Mouse (Mus musculus) forebrain, embryonic 11.5 days (tissue): ENCODE results near the gene Lgals3. TPM values are rescaled to one million over a fixed set of nuclear protein-coding genes. Genes with fewer than 3 reads are reported as not detected.

Experiments
- ATAC-seq: fragments of 200-750 bp; cut with Nextera tagmentation; replicated peaks from 2 replicates; pipeline ENCODE4 v1.8.0; 2017; ENCODE audit warnings: moderate TSS enrichment; ENCODE audit not compliant: low FRiP score
- DNase-seq: peaks from one replicate; pipeline ENCODE4 v3.0.0-alpha.2; 2017; ENCODE audit warnings: low spot score
- H3K27ac ChIP-seq: fragments of 300-500 bp; sonication (generic); 2 replicates; pipeline ENCODE4 v1.5.1; 2014; ENCODE audit warnings: low read depth, low read length
- H3K27me3 ChIP-seq: fragments of 300-500 bp; sonication (generic); 2 replicates; pipeline ENCODE4 v1.6.1; 2014; ENCODE audit warnings: mild to moderate bottlenecking, low read length, mixed read lengths; ENCODE audit not compliant: control insufficient read depth, insufficient read depth
- H3K36me3 ChIP-seq: fragments of 300-500 bp; sonication (generic); 2 replicates; pipeline ENCODE4 v1.6.1; 2014; ENCODE audit warnings: mild to moderate bottlenecking, low read length, moderate library complexity, mixed read lengths; ENCODE audit not compliant: control insufficient read depth, insufficient read depth
- H3K4me1 ChIP-seq: fragments of 300-500 bp; sonication (generic); replicated peaks from 2 replicates; pipeline ENCODE4 v1.6.1; 2014; ENCODE audit warnings: low read length, mixed read lengths; ENCODE audit not compliant: control insufficient read depth, insufficient read depth
- H3K4me2 ChIP-seq: fragments of 300-500 bp; sonication (generic); 2 replicates; pipeline ENCODE4 v1.6.1; 2014; ENCODE audit warnings: low read depth, mild to moderate bottlenecking, low read length, moderate library complexity, mixed read lengths; ENCODE audit not compliant: severe bottlenecking
- H3K4me3 ChIP-seq: fragments of 300-500 bp; sonication (generic); 2 replicates; pipeline ENCODE4 v1.5.1; 2014; ENCODE audit warnings: low read depth, low read length
- H3K9ac ChIP-seq: fragments of 300-500 bp; sonication (generic); 2 replicates; pipeline ENCODE4 v1.6.1; 2014; ENCODE audit warnings: low read length
- H3K9me3 ChIP-seq: fragments of 300-500 bp; sonication (generic); 2 replicates; pipeline ENCODE4 v1.6.1; 2016; ENCODE audit warnings: low read length, mixed read lengths; ENCODE audit not compliant: control insufficient read depth
- WGBS: fragments of 180-500 bp; shearing (Covaris S2); extraction: QIAGEN DNeasy Blood & Tissue Kit; methylation state at CpG from one replicate; pipeline ENCODE4 v1.1.7; 2014; 5-methylcytosine and 5-hydroxymethylcytosine counted together
- polyA plus RNA-seq: library from polyadenylated mRNA; unstranded; fragments of >200 nt; fragmentation: Nextera tagmentation; extraction: Ambion mirVana; gene quantifications from 2 replicates; pipeline ENCODE4 v1.2.1, GENCODE M21; 2014

The Lgals3 gene
- polyA plus RNA-seq, 1 experiment from 2014 or later: 0.24 TPM

GRCm38 (mm10) chr14:47395462-47396026, 28.0 kb downstream of the Lgals3 start:
- 77% methylated on average over 15 of the region's 15 CpGs for WGBS

DNA sequence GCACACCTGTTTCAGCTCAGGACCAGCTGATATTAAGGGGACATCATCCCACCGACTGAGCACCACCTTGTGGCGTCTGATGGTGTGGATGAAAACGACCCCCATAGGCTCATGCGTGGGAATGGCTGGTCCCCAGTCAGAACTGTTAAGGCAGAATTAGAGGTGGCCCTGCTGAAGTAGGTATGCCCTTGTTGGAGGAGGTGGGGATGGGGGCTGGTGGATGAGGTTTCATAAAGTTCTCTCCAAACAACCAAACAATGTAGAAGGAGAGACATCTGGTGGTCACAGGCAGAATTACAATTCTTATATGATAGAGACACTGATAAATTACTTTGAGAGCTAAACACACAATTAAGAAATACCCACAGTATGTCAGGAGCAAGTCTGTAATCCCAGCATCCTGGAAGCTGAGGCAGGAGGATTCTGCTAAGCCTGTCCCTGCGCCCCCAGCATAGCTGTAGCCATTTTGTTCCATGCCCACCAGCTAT, 28.7 kb downstream of the Lgals3 start:
- H3K27me3 ChIP-seq: no peaks in the 10 kb centered on the region
- H3K36me3 ChIP-seq: peaks cover 23% of the 10 kb centered on the region
- H3K4me3 ChIP-seq: no peak overlapping the region
- no peak for ATAC-seq
- H3K4me2 ChIP-seq: no peak overlapping the region
- no peak overlapping the region for H3K27ac ChIP-seq
- H3K9ac ChIP-seq: no peak overlapping the region
- DNase-seq: no peak
- WGBS: 72% methylated on average over 5 of the region's 5 CpGs
- H3K4me1 ChIP-seq: no peaks in the 10 kb centered on the region
- H3K9me3 ChIP-seq: no peaks in the 10 kb centered on the region

More at GRCm38 (mm10) chr14:47395462-47396026, 28.0 kb downstream of the Lgals3 start:
- H3K4me3 ChIP-seq: no peak overlapping the region
- H3K9ac ChIP-seq: no peak overlapping the region
- H3K36me3 ChIP-seq: peaks cover 23% of the 10 kb centered on the region
- no peaks in the 10 kb centered on the region for H3K27me3 ChIP-seq
- H3K4me2 ChIP-seq: no peak overlapping the region
- no peak overlapping the region for H3K27ac ChIP-seq
- H3K4me1 ChIP-seq: no peaks in the 10 kb centered on the region
- ATAC-seq (no peak), DNase-seq (no peak)
- no peaks in the 10 kb centered on the region for H3K9me3 ChIP-seq

- no peaks in the 10 kb centered on the region for H3K9me3 ChIP-seq
- no peak overlapping the region for H3K4me2 ChIP-seq
- ATAC-seq (no peak), DNase-seq (no peak)
- no peak overlapping the region for H3K9ac ChIP-seq
- no peaks in the 10 kb centered on the region for H3K4me1 ChIP-seq
- H3K27me3 ChIP-seq: no peaks in the 10 kb centered on the region
- H3K27ac ChIP-seq: no peak overlapping the region
- H3K36me3 ChIP-seq: peaks cover 16% of the 10 kb centered on the region; the same call in 1 of the 2 replicates
- H3K4me3 ChIP-seq: no peak overlapping the region
- 91% methylated on average over 8 of the region's 8 CpGs for WGBS
Observed at GRCm38 (mm10) chr14:47402735-47403134, 35.2 kb downstream of the Lgals3 start.

GRCm38 (mm10) chr14:47406000-47406399, 38.4 kb downstream of the Lgals3 start:
- WGBS: 85% methylated on average over 9 of the region's 9 CpGs
- no peaks in the 10 kb centered on the region for H3K4me1 ChIP-seq
- peaks cover 23% of the 10 kb centered on the region; the same call in 1 of the 2 replicates for H3K36me3 ChIP-seq
- no peak for ATAC-seq
- no peaks in the 10 kb centered on the region for H3K27me3 ChIP-seq
- H3K4me2 ChIP-seq: no peak overlapping the region
- no peak overlapping the region for H3K27ac ChIP-seq
- no peak overlapping the region for H3K4me3 ChIP-seq
- no peak for DNase-seq
- no peak overlapping the region for H3K9ac ChIP-seq
- H3K9me3 ChIP-seq: no peaks in the 10 kb centered on the region

GRCm38 (mm10) chr14:47417346-47417745, 49.8 kb downstream of the Lgals3 start:
- DNase-seq: no peak
- Histone ChIP-seq H3K27me3 (no peaks in the 10 kb centered on the region), H3K4me3 (peak overlapping the region; percentile 45), H3K9ac (peak overlapping the region; percentile 61), H3K27ac (no peak overlapping the region), H3K4me1 (peaks cover 7% of the 10 kb centered on the region), H3K36me3 (peaks cover 6% of the 10 kb centered on the region; the same call in 1 of the 2 replicates), H3K4me2 (peak overlapping the region; percentile 80), H3K9me3 (no peaks in the 10 kb centered on the region)
- 49% methylated on average over 3 of the region's 3 CpGs for WGBS
- no peak for ATAC-seq

- Histone ChIP-seq H3K4me2 (peak within 1 kb of the TSS; percentile 80), H3K27ac (no peak within 1 kb of the TSS), H3K4me3 (peak within 1 kb of the TSS; percentile 45), H3K4me1 (peaks cover 7% of the 10 kb centered on the region), H3K9me3 (no peaks in the 10 kb centered on the region), H3K36me3 (peaks cover 6% of the 10 kb centered on the region; the same call in 1 of the 2 replicates), H3K9ac (peak within 1 kb of the TSS; percentile 61), H3K27me3 (no peaks in the 10 kb centered on the region)
- 2% methylated on average over 36 of the region's 36 CpGs for WGBS
- ATAC-seq: peak; percentile 98
- DNase-seq: peak; percentile 95
Observed at GRCm38 (mm10) chr14:47417775-47418665, 50.5 kb downstream of the Lgals3 start, which contains the start of gene Dlgap5. Gene Dlgap5, minus strand, starts transcription at chr14:47418407.

DNA sequence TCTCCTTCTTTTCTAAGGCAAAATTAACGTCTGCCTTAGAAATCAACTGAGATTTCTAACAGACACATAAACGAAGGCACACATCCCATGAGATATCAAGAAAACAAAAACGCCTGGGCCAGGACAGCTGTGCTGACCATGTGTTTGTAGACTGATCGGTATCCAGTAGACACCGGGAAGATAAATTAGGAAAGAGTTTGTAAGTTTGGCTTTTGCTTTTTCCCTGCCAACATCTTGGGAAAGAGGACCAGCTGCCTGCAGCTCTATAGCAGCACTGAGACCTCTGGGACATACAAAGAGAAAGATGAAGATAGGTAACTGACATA, 51.1 kb downstream of the Lgals3 start:
- DNase-seq (no peak), ATAC-seq (no peak)
- Histone ChIP-seq H3K27ac (no peak overlapping the region), H3K4me2 (peak overlapping the region; percentile 80), H3K9me3 (no peaks in the 10 kb centered on the region), H3K27me3 (no peaks in the 10 kb centered on the region), H3K36me3 (peaks cover 6% of the 10 kb centered on the region; the same call in 1 of the 2 replicates), H3K9ac (peak overlapping the region; percentile 55; the same call in 1 of the 2 replicates), H3K4me1 (peaks cover 7% of the 10 kb centered on the region), H3K4me3 (peak overlapping the region; percentile 45)
- WGBS: 61% methylated on average over 5 of the region's 5 CpGs

GRCm38 (mm10) chr14:47419034-47419625, 51.6 kb downstream of the Lgals3 start:
- no peaks in the 10 kb centered on the region for H3K27me3 ChIP-seq
- peaks cover 7% of the 10 kb centered on the region for H3K4me1 ChIP-seq
- ATAC-seq: no peak
- 88% methylated on average over 9 of the region's 9 CpGs for WGBS
- H3K9ac ChIP-seq: no peak overlapping the region
- no peaks in the 10 kb centered on the region for H3K9me3 ChIP-seq
- peaks cover under 1% of the 10 kb centered on the region; the same call in 1 of the 2 replicates for H3K36me3 ChIP-seq
- H3K4me3 ChIP-seq: no peak overlapping the region
- H3K4me2 ChIP-seq: no peak overlapping the region
- no peak overlapping the region for H3K27ac ChIP-seq
- no peak for DNase-seq
